Mouse (Mus musculus): ENCODE data around the gene Strbp.

- TF ChIP-seq CTCF (conservative IDR thresholded peaks at IDR 0.05 in 1 of 2, IDR thresholded peaks at IDR 0.05 in 1 of 2; ENCODE audit: low read depth in 2 of 2, low read length in 2 of 2) (no peak), POLR2A (IDR thresholded peaks at IDR 0.05; ENCODE audit: low read depth, low read length) (no peak), MAX (IDR thresholded peaks at IDR 0.05; ENCODE audit: low read length) (no peak), TBP (conservative IDR thresholded peaks at IDR 0.05; ENCODE audit: low read depth, low read length) (no peak), MAZ (IDR thresholded peaks at IDR 0.05; ENCODE audit: low read depth, low read length) (no peak), EP300 (IDR thresholded peaks at IDR 0.05; ENCODE audit: low read length) (no peak), SMC3 (IDR thresholded peaks at IDR 0.05; ENCODE audit: low read depth, low read length) (no peak), USF1 (IDR thresholded peaks at IDR 0.05; ENCODE audit: low read depth, low read length) (no peak), UBTF (IDR thresholded peaks at IDR 0.05; ENCODE audit: low read depth, low read length) (no peak), JUND (conservative IDR thresholded peaks at IDR 0.05; ENCODE audit: low read depth, low read length) (no peak), ZMIZ1 (IDR thresholded peaks at IDR 0.05; ENCODE audit: low read depth, low read length) (no peak), TCF12 (IDR thresholded peaks at IDR 0.05; ENCODE audit: low read depth, low read length) (no peak), JUN (IDR thresholded peaks at IDR 0.05; ENCODE audit: insufficient read depth, low read depth, low read length) (no peak), ZKSCAN1 (IDR thresholded peaks at IDR 0.05; ENCODE audit: borderline replicate concordance, low read depth, low read length) (no peak)
Measured at GRCm38 (mm10) chr2:37511134-37511901, 192.3 kb downstream of the Strbp start.

Data from CH12.LX (cell line).